Mouse (Mus musculus) CH12.LX (cell line): Measurements from ENCODE around the gene Adi1.

Experiments used
- BHLHE40 ChIP-seq: IDR thresholded peaks from 2 replicates; pipeline ENCODE4 v1.6.1; 2011; ENCODE audit warnings: mild to moderate bottlenecking, low read depth, low read length, improper control_type of control experiment
- CHD1 ChIP-seq: IDR thresholded peaks from 2 replicates; pipeline ENCODE4 v1.6.1; 2012; ENCODE audit warnings: low read depth, low read length, improper control_type of control experiment, inconsistent platforms
- CHD2 ChIP-seq: IDR thresholded peaks from 2 replicates; pipeline ENCODE4 v1.6.1; 2011; ENCODE audit warnings: low read length, improper control_type of control experiment
- CTCF ChIP-seq, 2 experiments: IDR thresholded peaks in 1 of 2; conservative IDR thresholded peaks in 1 of 2; 2 replicates each; pipeline ENCODE4 v1.5.1; 2011 to 2012; ENCODE audit warnings: low read depth in 2 of 2, low read length in 2 of 2, improper control_type of control experiment in 1 of 2, inconsistent platforms in 1 of 2, mild to moderate bottlenecking in 1 of 2, moderate library complexity in 1 of 2
- EP300 ChIP-seq: IDR thresholded peaks from 2 replicates; pipeline ENCODE4 v1.6.1; 2011; ENCODE audit warnings: low read length, improper control_type of control experiment
- ETS1 ChIP-seq: conservative IDR thresholded peaks from 2 replicates; pipeline ENCODE4 v1.6.1; 2012; ENCODE audit warnings: low read depth, mild to moderate bottlenecking, inconsistent platforms, low read length, improper control_type of control experiment, moderate library complexity
- HCFC1 ChIP-seq: IDR thresholded peaks from 2 replicates; pipeline ENCODE4 v1.6.1; 2012; ENCODE audit warnings: low read depth, mild to moderate bottlenecking, inconsistent platforms, low read length, improper control_type of control experiment
- MAFK ChIP-seq: IDR thresholded peaks from 2 replicates; pipeline ENCODE4 v1.6.1; 2011; ENCODE audit warnings: low read length, improper control_type of control experiment; ENCODE audit not compliant: insufficient replicate concordance
- MEF2A ChIP-seq: IDR thresholded peaks from 2 replicates; pipeline ENCODE4 v1.6.1; 2014; ENCODE audit warnings: low read depth, mild to moderate bottlenecking, inconsistent platforms, low read length, improper control_type of control experiment, borderline replicate concordance
- MXI1 ChIP-seq: IDR thresholded peaks from 2 replicates; pipeline ENCODE4 v1.6.1; 2011; ENCODE audit warnings: mild to moderate bottlenecking, low read depth, low read length, improper control_type of control experiment
- POLR2A ChIP-seq: IDR thresholded peaks from 2 replicates; pipeline ENCODE4 v1.6.1; 2011; ENCODE audit warnings: low read depth, mild to moderate bottlenecking, improper control_type of control experiment, low read length
- POLR2AphosphoS2 ChIP-seq: IDR thresholded peaks from 2 replicates; pipeline ENCODE4 v1.6.1; 2011; ENCODE audit warnings: low read depth, low read length, improper control_type of control experiment
- RCOR1 ChIP-seq: conservative IDR thresholded peaks from 2 replicates; pipeline ENCODE4 v1.6.1; 2012; ENCODE audit warnings: low read depth, mild to moderate bottlenecking, inconsistent platforms, low read length, improper control_type of control experiment
- ZKSCAN1 ChIP-seq: IDR thresholded peaks from 2 replicates; pipeline ENCODE4 v1.6.1; 2012; ENCODE audit warnings: low read depth, inconsistent platforms, low read length, improper control_type of control experiment, borderline replicate concordance

GRCm38 (mm10) chr12:28727061-28727460 lies 52.0 kb downstream of the Adi1 start:
- TF ChIP-seq MEF2A (no peak), MAFK (no peak), CTCF (conservative IDR thresholded peaks at IDR 0.05 in 1 of 2, IDR thresholded peaks at IDR 0.05 in 1 of 2; ENCODE audit: low read depth in 2 of 2, low read length in 2 of 2) (no peak), HCFC1 (no peak), CHD1 (no peak), POLR2A (0 out of 2 replicates have a peak, but pooled peaks have one; percentile 25), EP300 (peak; percentile 58), CHD2 (no peak), ZKSCAN1 (no peak), BHLHE40 (0 out of 2 replicates have a peak, but pooled peaks have one; percentile 5), RCOR1 (no peak), POLR2AphosphoS2 (no peak), MXI1 (no peak), ETS1 (peak; percentile 34; the same call in 1 of the 2 replicates)
